Comparison of ENCODE assay signal across 9 mouse cellular contexts in the genomic region with DNA sequence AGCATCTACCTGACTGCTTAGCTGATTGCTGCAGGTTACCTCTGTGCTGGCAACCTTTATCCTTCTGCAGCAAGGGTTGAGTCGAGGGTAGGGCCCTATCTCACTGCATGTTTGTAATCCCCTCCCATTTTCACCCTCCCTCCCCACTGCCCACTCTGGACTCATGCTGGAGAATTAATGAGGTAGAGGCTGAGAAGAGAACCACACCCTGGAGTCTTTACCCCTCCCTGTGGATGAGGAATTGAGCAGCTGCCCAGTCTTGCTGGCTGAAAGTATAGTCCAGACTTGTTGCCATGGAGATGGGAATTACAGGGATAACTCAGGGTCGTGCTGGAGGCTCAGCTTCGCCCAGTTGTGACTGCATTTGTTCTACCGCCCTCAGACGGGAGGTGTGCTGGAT. TPM values are rescaled to one million over a fixed set of nuclear protein-coding genes. Genes with fewer than 3 reads are reported as not detected.
DNase-seq lines count a peak whose midpoint lies in the region; ATAC-seq and TF ChIP-seq lines count a peak whose summit lies in the region.
"Had no signal": no experiment of that assay in that cellular context is flagged by ENCODE, and none has a peak within 500 bp of the region (broad histone marks: within the 10 kb centered on the region; RNA-seq: fewer than 3 reads in every experiment).

No protein-coding gene starts in this region.

- no peak overlapping the region for H3K9ac ChIP-seq in midbrain, embryonic 14.5 days (replicated peaks; ENCODE audit: low read length)
- no peak overlapping the region for H3K9ac ChIP-seq in liver, postnatal 0 days (replicated peaks)

- H3K4me3 ChIP-seq in midbrain, embryonic 14.5 days (replicated peaks; ENCODE audit: low read depth, low read length) = no peak overlapping the region
- no peak overlapping the region for H3K4me3 ChIP-seq in liver, postnatal 0 days (ENCODE audit: low read depth, low read length)

- H3K27ac ChIP-seq in midbrain, embryonic 14.5 days (replicated peaks; ENCODE audit: low read depth, low read length) = peak overlapping the region; percentile 47
- no peak overlapping the region for H3K27ac ChIP-seq in liver, postnatal 0 days (ENCODE audit: low read depth)

- no peak overlapping the region for H3K4me2 ChIP-seq in midbrain, embryonic 14.5 days (ENCODE audit: low read length)
- no peak overlapping the region for H3K4me2 ChIP-seq in liver, postnatal 0 days (ENCODE audit: low read depth, low read length)

- WGBS in midbrain, embryonic 14.5 days = 0% methylated on average over 5 of the region's 5 CpGs
- WGBS in liver, postnatal 0 days (ENCODE audit: insufficient replicate concordance) = 34% methylated on average over 5 of the region's 5 CpGs

- H3K27me3 ChIP-seq in midbrain, embryonic 14.5 days (ENCODE audit: control insufficient read depth, insufficient read depth, low read length) = no peaks in the 10 kb centered on the region
- H3K27me3 ChIP-seq in liver, postnatal 0 days (ENCODE audit: insufficient read depth, low read length) = no peaks in the 10 kb centered on the region

- no peaks in the 10 kb centered on the region for H3K36me3 ChIP-seq in midbrain, embryonic 14.5 days (ENCODE audit: control insufficient read depth, insufficient read depth, low read length)
- no peaks in the 10 kb centered on the region for H3K36me3 ChIP-seq in liver, postnatal 0 days (replicated peaks; ENCODE audit: insufficient read depth, low read length)

- no peaks in the 10 kb centered on the region for H3K9me3 ChIP-seq in midbrain, embryonic 14.5 days (ENCODE audit: control insufficient read depth, low read length)
- no peaks in the 10 kb centered on the region for H3K9me3 ChIP-seq in liver, postnatal 0 days (ENCODE audit: low read length)

- peaks cover 16% of the 10 kb centered on the region for H3K4me1 ChIP-seq in midbrain, embryonic 14.5 days (ENCODE audit: control insufficient read depth, insufficient read depth, low read length)
- no peaks in the 10 kb centered on the region for H3K4me1 ChIP-seq in liver, postnatal 0 days (ENCODE audit: insufficient read depth)

- ATAC-seq in cerebellum, adult (ENCODE audit: insufficient number of reproducible peaks, low FRiP score, low TSS enrichment) = no peak
- ATAC-seq in midbrain, embryonic 14.5 days (ENCODE audit: low FRiP score, low TSS enrichment) = peak; percentile 85
- ATAC-seq in liver, postnatal 0 days = no peak

- no peak for TF ChIP-seq EP300 in liver, postnatal 0 days (IDR thresholded peaks at IDR 0.05; ENCODE audit: low read depth)

- TF ChIP-seq CTCF in brain, embryonic 14.5 days (IDR thresholded peaks at IDR 0.05; ENCODE audit: borderline replicate concordance, extremely low read depth, insufficient read depth, insufficient read length) = no peak
- no peak for TF ChIP-seq CTCF in liver, postnatal 0 days (IDR thresholded peaks at IDR 0.05; ENCODE audit: low read depth)

- DNase-seq in cerebellum, adult 11-12 months = peak; percentile 59
- peak; percentile 90 for DNase-seq in brain, embryonic 14.5 days (ENCODE audit: low read depth)
- peak; percentile 33 for DNase-seq in gastrocnemius, postnatal 25 days
- DNase-seq in midbrain, embryonic 14.5 days = peak; percentile 83
- DNase-seq in ovary, postnatal 10 days (ENCODE audit: low spot score) = no peak
- no peak for DNase-seq in liver, postnatal 0 days
- no peak for DNase-seq in liver

- no peak for TF ChIP-seq POLR2A in brain, embryonic 14.5 days (IDR thresholded peaks at IDR 0.05; ENCODE audit: borderline replicate concordance, extremely low read depth, insufficient read depth, insufficient read length, poor library complexity, severe bottlenecking)

RNA-seq across cellular contexts. Expression of a gene that starts 23.6 kb away (rescaled TPM):
- polyA plus RNA-seq in brain, embryonic 14.5 days (2012; rRNA removed) = 18.1 and 19.6 TPM in 2 replicates
- total RNA-seq in gastrocnemius, postnatal 25 days (2021) = not detected
- polyA plus RNA-seq in midbrain, embryonic 14.5 days (2014; fragmentation: Nextera tagmentation; extraction: Ambion mirVana) = 9.1 and 13.5 TPM in 2 replicates
- not detected in 2 replicates for polyA plus RNA-seq in liver, postnatal 0 days (2015; fragmentation: Nextera tagmentation; extraction: Ambion mirVana)
- polyA plus RNA-seq: C2C12 had no signal

RNA-seq across cellular contexts. Expression of a gene that starts 54.5 kb away (rescaled TPM):
- 10.0 and 15.5 TPM in 2 replicates for polyA plus RNA-seq in brain, embryonic 14.5 days (2012; rRNA removed)
- not detected for total RNA-seq in gastrocnemius, postnatal 25 days (2021)
- 9.0 and 10.7 TPM in 2 replicates for polyA plus RNA-seq in midbrain, embryonic 14.5 days (2014; fragmentation: Nextera tagmentation; extraction: Ambion mirVana)
- not detected in 2 replicates for polyA plus RNA-seq in liver, postnatal 0 days (2015; fragmentation: Nextera tagmentation; extraction: Ambion mirVana)
- polyA plus RNA-seq: C2C12 had no signal

RNA-seq across cellular contexts. Expression of a gene that starts 57.6 kb away (rescaled TPM):
- 1.9 and 2.5 TPM in 2 replicates for polyA plus RNA-seq in brain, embryonic 14.5 days (2012; rRNA removed)
- total RNA-seq in gastrocnemius, postnatal 25 days (2021) = under 1 TPM; 0.23 to 0.29 TPM
- polyA plus RNA-seq in midbrain, embryonic 14.5 days (2014; fragmentation: Nextera tagmentation; extraction: Ambion mirVana) = 3.8 and 5.1 TPM in 2 replicates
- 0.06 TPM in 1 of 2 replicates, not detected in the other for polyA plus RNA-seq in liver, postnatal 0 days (2015; fragmentation: Nextera tagmentation; extraction: Ambion mirVana)

Comparison
In these comparisons a context has a peak if more than half of its experiments do, and no peak if none do; other contexts are left out.
1. DNase-seq: peak in cerebellum, adult 11-12 months (single experiment), brain, embryonic 14.5 days (single experiment), gastrocnemius, postnatal 25 days (single experiment) and midbrain, embryonic 14.5 days (single experiment); none in ovary, postnatal 10 days (single experiment), liver, postnatal 0 days (single experiment) and liver (single experiment).
2. RNA of a gene that starts 23.6 kb away (polyA plus RNA-seq): 18.1 to 19.6 TPM in brain, embryonic 14.5 days and 9.1 to 13.5 TPM in midbrain, embryonic 14.5 days; not detected in liver, postnatal 0 days; every median in the first group is over 10 times any median in the second.